Mouse (Mus musculus) right cerebral cortex, postnatal 14 days (tissue): ENCODE data around the gene Fryl.

Experiments used
- DNase-seq: peaks from one replicate; pipeline ENCODE4 v3.0.0; 2022

Fryl gene

DNA sequence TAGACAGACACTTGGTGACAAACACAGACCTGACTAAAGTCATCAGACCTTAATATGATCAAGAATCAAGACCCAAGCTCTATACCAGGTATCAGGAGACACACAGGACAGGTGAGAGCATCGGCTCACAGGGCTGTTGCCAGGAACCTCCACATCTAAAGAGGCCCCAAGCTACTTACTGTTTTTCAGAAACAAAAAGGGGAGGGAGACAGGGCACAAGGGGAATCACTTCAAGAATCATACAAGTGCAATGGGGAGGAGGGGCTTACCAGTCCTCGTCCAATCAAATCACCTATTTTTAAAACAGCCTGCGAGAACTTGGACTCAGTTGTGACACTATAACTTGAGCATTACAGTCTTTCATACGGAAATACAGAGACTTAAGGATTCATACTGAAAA lies 38.4 kb downstream of the Fryl start:
- DNase-seq: no peak

GRCm38 (mm10) chr5:73217116-73217515 lies 39.3 kb downstream of the Fryl start:
- DNase-seq: no peak

GRCm38 (mm10) chr5:73216014-73216413 lies 40.4 kb downstream of the Fryl start:
- no peak for DNase-seq

DNA sequence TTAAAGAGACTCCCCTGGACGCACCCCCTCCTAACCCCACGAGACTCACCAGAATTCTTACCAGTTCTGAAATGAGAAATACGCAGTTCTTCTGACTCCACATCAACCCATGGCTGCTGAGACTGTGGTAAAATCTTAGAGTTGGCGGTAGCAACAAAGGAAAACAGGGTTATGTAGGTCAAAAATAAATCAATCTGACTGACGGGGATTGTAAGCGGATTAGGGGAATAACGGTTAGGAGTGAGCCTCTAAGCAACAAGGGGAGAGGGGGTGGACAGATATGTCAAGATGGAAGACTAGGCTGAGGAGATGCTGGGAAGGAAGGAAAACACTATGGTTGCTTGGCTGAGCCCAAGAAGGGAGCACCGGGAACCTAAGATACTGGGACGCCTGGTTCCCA lies 44.0 kb downstream of the Fryl start:
- DNase-seq: no peak

DNA sequence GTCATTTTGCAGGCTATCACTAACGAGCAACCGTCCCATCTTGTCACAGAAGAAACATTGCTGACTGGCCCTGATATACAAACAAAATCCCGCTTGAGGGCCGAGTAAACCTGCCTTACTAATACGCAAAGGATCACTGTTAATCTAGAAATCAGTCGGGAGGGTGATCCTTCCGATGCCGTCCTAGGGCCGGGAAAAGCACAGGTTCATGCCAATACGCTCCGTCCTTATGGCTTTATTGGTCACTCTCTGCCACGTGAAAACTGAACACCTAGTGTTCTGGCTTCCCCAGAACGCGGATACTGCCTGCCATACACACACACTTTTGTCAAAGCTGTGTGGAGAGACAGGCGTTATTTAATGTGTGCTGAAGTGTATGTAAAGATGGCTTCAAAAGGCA lies 44.5 kb downstream of the Fryl start:
- no peak for DNase-seq

DNA sequence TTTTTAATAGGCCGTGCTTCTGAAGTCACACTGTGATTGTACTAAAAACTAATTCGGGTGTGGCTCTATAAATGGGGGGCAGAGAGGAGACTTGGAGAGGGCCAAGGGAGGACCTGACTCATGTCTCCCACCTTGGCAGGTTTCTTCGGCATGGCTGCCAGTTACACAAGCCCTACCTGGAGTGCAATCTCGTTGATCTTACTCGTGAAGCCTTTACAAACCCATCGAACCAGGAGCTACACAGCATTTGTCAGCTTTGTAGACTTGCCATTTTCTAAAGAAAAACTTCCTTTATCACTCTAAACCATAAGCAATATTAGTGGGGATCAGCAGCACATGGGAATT lies 45.5 kb downstream of the Fryl start:
- no peak for DNase-seq

GRCm38 (mm10) chr5:73210127-73210970 lies 46.1 kb downstream of the Fryl start:
- DNase-seq: no peak

DNA sequence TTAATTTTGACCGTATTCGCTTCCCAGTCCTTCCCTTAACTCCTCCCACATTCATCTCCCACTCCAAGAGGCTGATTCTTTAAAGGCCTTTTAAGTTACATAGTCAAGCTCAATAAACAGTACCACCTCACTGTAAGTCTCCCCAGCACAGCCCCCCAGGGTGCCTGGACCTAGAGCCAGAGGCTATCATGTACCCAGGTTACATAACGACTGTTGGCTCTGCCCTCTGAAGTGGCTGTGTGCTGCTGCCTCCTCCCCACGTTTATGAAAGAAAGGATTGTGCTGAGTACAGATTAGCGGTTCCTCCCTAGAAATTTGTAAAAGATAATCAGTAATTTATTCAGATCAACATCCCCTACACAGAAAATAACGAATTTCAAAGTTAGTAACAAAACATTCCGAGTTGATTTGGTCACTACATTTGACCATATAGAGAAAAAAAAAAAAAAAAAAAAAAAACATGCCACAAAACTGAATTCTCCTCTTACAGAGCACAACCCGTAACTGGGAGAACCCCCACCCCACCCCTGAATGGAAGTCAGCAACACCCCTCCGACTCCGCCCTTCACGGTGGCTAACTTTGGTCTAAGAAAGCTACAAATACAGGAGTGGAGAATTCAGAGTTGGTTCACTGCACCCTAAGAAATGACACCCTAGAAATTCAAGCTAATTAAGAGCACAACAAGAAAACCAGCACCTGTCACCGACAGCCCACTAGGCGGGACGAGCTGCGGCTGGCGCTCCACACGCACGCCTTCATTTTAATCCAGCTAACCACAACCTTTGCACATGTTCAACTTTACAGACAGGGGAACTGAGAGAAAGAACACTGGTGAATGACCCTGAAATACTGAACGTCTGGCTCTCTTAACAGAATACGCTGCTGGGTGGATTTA lies 47.0 kb downstream of the Fryl start:
- DNase-seq: no peak

DNA sequence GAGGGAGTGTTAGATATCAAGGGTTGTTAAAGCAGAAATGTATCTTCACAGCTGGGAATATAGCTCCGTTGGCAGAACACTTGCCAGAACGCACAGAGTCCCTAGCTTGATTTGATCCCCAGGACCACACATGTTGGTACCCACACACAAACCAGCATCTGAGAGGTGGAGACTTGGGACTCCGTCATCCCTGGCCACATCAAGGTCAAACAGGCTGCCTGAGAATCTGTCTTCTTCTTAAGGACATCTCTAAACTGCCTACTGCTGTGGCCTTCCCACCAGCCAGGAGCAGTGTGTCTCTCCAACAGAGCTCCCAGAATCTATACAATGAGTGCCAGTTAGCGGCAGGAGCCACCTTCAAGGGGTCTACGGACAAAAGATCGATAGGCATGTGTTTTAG lies 47.8 kb downstream of the Fryl start:
- no peak for DNase-seq

- no peak for DNase-seq
Observed at GRCm38 (mm10) chr5:73206722-73207121, 49.7 kb downstream of the Fryl start.

DNA sequence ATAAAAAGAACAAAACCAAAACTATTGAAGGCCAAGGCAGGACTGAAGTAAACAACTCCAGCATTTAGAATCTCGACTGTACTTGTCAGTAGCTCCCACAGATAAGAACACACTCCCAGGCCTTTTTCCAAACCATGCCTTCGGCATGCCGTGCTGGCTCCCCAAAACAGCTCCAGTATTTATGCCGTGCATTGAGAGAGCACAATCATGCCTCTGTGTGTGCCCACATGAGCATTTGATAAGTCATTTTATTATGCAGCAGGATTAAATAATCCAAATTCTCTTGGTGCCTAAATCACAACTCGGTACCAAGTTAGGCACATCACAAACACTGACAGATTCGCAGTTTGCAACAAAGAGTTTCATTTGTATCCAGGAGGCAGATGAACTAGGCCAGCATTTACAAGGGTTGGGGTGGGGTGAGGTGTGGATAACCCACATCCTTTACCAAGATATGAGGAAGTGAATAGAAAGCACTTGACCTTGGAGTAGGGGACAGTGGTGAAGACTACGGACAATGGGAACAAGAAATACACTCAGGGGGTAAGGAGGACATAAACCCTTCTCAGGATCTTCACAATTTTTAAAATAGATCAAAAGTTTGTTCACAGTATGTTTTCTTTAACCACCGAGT lies 50.3 kb downstream of the Fryl start:
- DNase-seq: no peak

DNA sequence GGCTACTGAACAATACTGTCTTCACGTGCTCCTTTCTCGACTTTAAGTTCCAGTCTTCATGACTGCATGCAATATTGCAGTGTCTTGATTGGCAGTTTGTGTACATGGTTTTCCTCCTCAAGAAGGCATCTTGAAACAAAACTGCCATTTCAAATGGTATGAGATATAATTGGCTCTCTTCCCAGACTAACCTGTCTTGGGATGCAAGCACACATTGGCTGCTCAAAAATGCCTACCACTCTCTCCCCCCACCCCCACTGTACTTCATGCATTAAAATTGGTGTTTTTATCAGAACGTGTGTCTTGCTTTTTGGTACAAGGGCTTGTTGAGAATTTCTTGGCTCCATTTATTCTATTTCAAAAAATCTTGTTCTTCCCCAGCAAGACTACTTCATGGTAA lies 51.4 kb downstream of the Fryl start:
- no peak for DNase-seq

- no peak for DNase-seq
Observed at GRCm38 (mm10) chr5:73202498-73202897, 53.9 kb downstream of the Fryl start.

- DNase-seq: no peak
Observed at GRCm38 (mm10) chr5:73202077-73202476, 54.3 kb downstream of the Fryl start.

DNA sequence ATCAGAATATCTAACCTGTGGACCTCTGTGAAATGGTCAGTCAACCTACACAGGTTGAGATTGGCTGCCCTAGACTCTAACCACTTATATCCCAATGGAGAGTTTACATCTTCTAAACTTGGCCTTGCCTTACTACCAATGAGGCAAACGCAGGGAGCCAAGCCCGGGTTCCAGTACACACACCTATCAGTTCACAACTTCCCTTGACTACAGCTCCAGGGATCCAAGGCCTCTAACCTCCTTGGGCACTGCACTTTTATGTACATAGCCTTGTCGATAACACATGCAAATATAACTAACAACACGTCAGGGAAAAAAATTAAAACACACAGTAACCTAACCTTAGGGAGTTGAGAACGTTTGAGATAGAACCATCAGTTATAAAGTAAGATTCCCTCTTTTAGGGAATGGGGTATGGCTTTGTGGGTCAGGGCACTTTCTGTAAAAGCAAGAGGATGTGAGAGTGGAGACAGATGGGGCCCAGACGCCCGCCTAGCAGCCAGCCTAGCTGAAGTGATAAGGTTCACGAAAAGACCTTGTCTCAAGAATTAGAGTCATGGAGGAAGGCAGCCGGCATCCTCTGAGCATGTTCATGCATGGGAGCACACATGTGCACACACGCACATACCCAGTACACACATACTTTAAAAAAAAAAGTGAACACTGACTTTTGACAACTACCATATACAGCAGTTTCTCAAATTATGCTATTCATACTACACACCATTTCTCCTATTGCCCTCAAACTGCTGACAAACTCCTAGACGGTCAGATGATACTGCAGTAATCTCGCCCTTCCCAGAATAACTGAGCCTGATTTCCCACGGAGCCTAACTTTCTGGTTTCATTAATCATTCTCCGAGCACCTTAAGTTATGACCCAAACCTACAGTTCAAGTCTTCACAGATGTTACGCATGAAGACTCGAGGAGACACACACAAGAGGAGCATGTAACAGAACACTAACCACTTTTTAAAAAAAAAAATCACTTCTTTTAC lies 55.7 kb downstream of the Fryl start:
- DNase-seq: no peak

DNA sequence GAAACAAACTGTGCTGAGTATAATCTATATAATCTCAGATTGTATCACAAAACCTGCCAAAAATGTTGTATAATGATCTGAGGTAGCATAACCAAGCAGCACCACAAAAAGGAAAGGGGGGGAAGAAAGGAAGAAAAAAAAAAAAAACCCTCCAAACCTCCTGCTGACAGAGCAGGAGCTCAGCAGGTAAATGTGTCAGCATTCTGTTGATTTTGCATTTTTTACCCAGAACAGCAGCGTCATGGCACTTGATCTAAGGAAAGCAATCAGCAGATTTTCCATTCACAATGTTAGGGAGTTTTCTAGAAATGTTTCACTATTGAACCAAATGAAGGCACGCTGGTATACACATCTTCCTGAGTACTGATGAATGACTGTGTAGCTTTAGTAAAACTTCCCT lies 56.8 kb downstream of the Fryl start:
- no peak for DNase-seq

DNA sequence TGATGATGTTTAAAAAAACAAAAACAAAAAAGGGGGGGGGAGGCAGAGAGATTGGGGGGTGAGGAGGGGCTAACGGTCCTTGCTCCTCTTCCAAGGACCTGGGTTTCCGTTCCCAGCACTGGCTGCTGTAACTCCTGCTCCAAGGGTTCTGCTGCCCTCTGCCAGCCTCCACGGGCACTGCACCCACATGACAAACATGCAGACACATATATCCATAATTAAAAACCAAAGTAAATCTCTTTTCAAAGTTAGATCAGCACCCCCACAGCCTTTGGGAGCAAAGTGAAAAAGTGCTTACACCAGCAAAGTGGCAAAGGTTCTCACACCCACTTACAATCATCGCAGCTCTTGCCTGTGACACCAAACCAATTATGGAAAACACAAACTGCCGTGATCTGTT lies 57.7 kb downstream of the Fryl start:
- DNase-seq: no peak

GRCm38 (mm10) chr5:73197796-73198195 lies 58.6 kb downstream of the Fryl start:
- no peak for DNase-seq

GRCm38 (mm10) chr5:73194740-73195139 lies 61.7 kb downstream of the Fryl start:
- DNase-seq: no peak

- DNase-seq: no peak
Observed at GRCm38 (mm10) chr5:73194083-73194570, 62.3 kb downstream of the Fryl start.

- no peak for DNase-seq
Observed at GRCm38 (mm10) chr5:73193627-73194026, 62.8 kb downstream of the Fryl start.

DNA sequence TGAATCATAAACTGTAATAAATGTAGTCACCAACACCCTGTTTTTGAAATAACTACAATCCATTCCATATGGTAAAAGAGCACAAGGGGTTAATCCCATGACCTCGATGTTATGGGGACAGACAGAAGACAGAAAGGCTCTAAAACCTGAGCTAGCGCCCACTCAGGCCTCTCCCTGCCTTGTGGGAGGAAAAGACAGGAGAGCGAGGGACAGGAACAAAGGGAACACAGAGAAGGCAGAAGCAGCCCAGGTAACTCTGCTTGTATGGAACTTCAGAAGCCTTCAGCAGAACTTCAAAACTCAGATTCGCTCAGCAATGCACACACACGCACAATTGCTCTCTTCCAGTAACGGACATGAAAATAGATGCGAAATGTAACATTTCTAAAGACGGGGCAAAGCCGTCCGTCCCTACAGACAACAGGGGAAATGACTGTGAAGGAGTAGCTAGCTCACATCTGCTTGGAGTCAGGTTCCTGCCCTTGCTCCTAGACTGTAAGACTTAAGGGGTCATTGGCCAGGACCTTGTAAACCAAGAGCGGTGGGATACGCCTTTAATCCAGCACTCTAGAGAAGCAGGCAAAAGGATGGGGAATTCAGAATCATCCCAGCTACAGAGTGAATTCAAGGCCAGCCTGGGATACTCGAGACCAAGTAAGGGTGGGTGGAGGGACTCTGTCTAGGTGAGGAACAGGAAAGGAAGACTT lies 63.4 kb downstream of the Fryl start:
- DNase-seq: no peak
